Mouse (Mus musculus) liver, embryonic 11.5 days (tissue): ENCODE measurements around the gene Mrps16. TPM values are rescaled to one million over a fixed set of nuclear protein-coding genes. Genes with fewer than 3 reads are reported as not detected.
A peak's percentile ranks its signal among the peaks of the same experiment; 100 is the strongest.

Experiments used
- ATAC-seq: fragments of 200-750 bp; cut with Nextera tagmentation; replicated peaks from 2 replicates; pipeline ENCODE4 v1.8.0; 2017; ENCODE audit warnings: moderate number of reproducible peaks, mild to moderate bottlenecking, moderate TSS enrichment, moderate library complexity; ENCODE audit not compliant: low FRiP score
- DNase-seq: peaks from one replicate; pipeline ENCODE4 v3.0.0-alpha.2; 2017; ENCODE audit warnings: low spot score
- H3K27ac ChIP-seq: fragments of 300-500 bp; sonication (generic); 2 replicates; pipeline ENCODE4 v1.5.1; 2014; ENCODE audit warnings: mild to moderate bottlenecking, low read depth, low read length, control low read depth
- H3K27me3 ChIP-seq: fragments of 300-500 bp; sonication (generic); replicated peaks from 2 replicates; pipeline ENCODE4 v1.6.1; 2014; ENCODE audit warnings: low read length, mixed read lengths; ENCODE audit not compliant: control insufficient read depth, insufficient read depth
- H3K36me3 ChIP-seq: fragments of 300-500 bp; sonication (generic); 2 replicates; pipeline ENCODE4 v1.6.1; 2014; ENCODE audit warnings: mild to moderate bottlenecking, low read length, moderate library complexity, mixed read lengths; ENCODE audit not compliant: control insufficient read depth, insufficient read depth
- H3K4me1 ChIP-seq: fragments of 300-500 bp; sonication (generic); replicated peaks from 2 replicates; pipeline ENCODE4 v1.6.1; 2014; ENCODE audit warnings: low read length, mixed read lengths; ENCODE audit not compliant: control insufficient read depth, insufficient read depth
- H3K4me2 ChIP-seq: fragments of 300-500 bp; sonication (generic); 2 replicates; pipeline ENCODE4 v1.6.1; 2014; ENCODE audit warnings: mild to moderate bottlenecking, control low read depth, moderate library complexity
- H3K4me3 ChIP-seq: fragments of 300-500 bp; sonication (generic); 2 replicates; pipeline ENCODE4 v1.5.1; 2014; ENCODE audit warnings: low read depth, low read length, control low read depth
- H3K9ac ChIP-seq: fragments of 300-500 bp; sonication (generic); 2 replicates; pipeline ENCODE4 v1.6.1; 2014; ENCODE audit warnings: low read depth, low read length, control low read depth
- H3K9me3 ChIP-seq: fragments of 300-500 bp; sonication (generic); 2 replicates; pipeline ENCODE4 v1.6.1; 2016; ENCODE audit warnings: low read length, inconsistent platforms, mixed read lengths; ENCODE audit not compliant: control insufficient read depth
- WGBS: fragments of 180-500 bp; shearing (Covaris S2); extraction: QIAGEN DNeasy Blood & Tissue Kit; methylation state at CpG from one replicate; pipeline ENCODE4 v1.1.7; 2014; 5-methylcytosine and 5-hydroxymethylcytosine counted together
- polyA plus RNA-seq: library from polyadenylated mRNA; unstranded; fragments of >200 nt; fragmentation: Nextera tagmentation; extraction: Ambion mirVana; gene quantifications from 2 replicates; pipeline ENCODE4 v1.2.1, GENCODE M21; 2014

Mrps16 gene
- polyA plus RNA-seq, 1 experiment from 2014 or later = 116 TPM

GRCm38 (mm10) chr14:20378313-20379061, 14.9 kb downstream of the Mrps16 start:
- ATAC-seq (peak; percentile 74), DNase-seq (no peak)
- Histone ChIP-seq H3K4me1 (no peaks in the 10 kb centered on the region), H3K4me2 (no peak overlapping the region), H3K9ac (no peak overlapping the region), H3K4me3 (no peak overlapping the region), H3K27me3 (no peaks in the 10 kb centered on the region), H3K36me3 (peaks cover 8% of the 10 kb centered on the region), H3K27ac (no peak overlapping the region), H3K9me3 (no peaks in the 10 kb centered on the region)
- 38% methylated on average over 13 of the region's 13 CpGs for WGBS

DNA sequence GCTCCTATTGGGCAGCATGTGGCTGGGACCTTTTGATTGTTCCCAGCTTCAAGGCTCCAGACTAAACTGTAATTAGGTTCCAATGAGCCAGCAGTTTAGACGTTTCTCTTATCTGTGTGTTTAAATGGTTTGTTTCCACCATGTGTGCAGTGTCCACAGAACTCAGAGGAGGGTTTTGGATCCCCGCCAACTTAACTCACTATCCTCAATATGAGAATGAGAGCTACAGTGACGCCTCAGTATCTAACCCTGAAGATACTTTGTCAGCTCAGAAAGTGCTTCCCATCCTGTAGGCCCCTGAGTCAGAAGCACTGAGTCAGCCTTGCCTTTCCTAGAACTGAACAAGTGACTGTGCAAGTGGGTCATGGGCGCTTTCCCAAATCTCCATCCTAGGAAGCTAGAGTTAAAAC, 16.3 kb downstream of the Mrps16 start:
- Histone ChIP-seq H3K27me3 (no peaks in the 10 kb centered on the region), H3K36me3 (peaks cover 2% of the 10 kb centered on the region; the same call in 1 of the 2 replicates), H3K9ac (no peak overlapping the region), H3K4me1 (no peaks in the 10 kb centered on the region), H3K4me3 (no peak overlapping the region), H3K27ac (no peak overlapping the region), H3K9me3 (no peaks in the 10 kb centered on the region), H3K4me2 (no peak overlapping the region)
- no peak for DNase-seq
- peak; percentile 18; the same call in 1 of the 2 replicates for ATAC-seq
- 65% methylated on average over 4 of the region's 4 CpGs for WGBS

DNA sequence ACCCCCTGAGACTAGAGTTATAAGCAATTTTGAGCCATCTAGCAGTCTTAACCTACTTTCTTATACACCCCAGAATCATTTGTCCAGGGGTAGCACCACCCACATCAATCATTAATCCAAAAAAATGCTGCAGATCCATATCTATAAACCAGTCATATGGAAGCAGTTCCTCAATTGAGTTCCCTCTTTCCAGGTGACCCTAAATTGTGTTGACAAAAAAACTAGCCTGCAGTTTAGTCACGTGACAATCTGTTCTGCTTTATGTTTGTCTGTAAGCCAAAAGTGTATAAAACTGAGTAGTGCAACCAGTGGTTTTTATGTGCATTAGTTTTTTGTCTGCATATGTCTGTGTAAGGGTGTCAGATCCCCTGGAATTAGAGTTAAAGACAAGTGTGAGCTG, 21.6 kb downstream of the Mrps16 start:
- Histone ChIP-seq H3K9ac (no peak overlapping the region; the same call in 1 of the 2 replicates), H3K4me3 (no peak overlapping the region), H3K4me1 (no peaks in the 10 kb centered on the region), H3K9me3 (no peaks in the 10 kb centered on the region), H3K27me3 (no peaks in the 10 kb centered on the region), H3K27ac (no peak overlapping the region), H3K4me2 (no peak overlapping the region), H3K36me3 (peaks cover 6% of the 10 kb centered on the region; the same call in 1 of the 2 replicates)
- 83% methylated on average over 1 of the region's 1 CpGs for WGBS
- DNase-seq = no peak
- ATAC-seq = no peak

- DNase-seq = no peak
- H3K4me2 ChIP-seq = no peak overlapping the region
- 78% methylated on average over 7 of the region's 7 CpGs for WGBS
- peaks cover 6% of the 10 kb centered on the region; the same call in 1 of the 2 replicates for H3K36me3 ChIP-seq
- H3K9me3 ChIP-seq = no peaks in the 10 kb centered on the region
- no peak overlapping the region for H3K27ac ChIP-seq
- H3K27me3 ChIP-seq = no peaks in the 10 kb centered on the region
- H3K4me1 ChIP-seq = no peaks in the 10 kb centered on the region
- no peak overlapping the region for H3K9ac ChIP-seq
- H3K4me3 ChIP-seq = no peak overlapping the region
- no peak for ATAC-seq
Observed at GRCm38 (mm10) chr14:20370798-20371197, 22.6 kb downstream of the Mrps16 start.

DNA sequence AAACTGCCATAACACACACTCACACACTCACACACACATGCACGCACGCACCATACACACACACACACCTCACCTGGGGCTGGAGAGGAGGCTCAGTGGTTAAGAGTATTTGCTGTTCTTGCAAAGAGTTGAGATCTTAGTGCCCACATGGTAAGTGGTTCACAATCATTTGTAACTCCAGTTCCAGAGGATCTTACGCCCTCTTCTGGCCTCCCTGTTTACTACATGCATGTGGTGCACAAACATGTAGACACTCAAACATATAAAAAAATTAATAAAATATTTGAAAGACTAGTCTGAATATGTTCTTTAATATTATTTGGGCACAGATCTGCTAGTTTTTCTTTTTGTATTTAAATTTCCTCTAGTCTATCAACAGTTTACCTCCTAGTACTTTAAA, 25.2 kb downstream of the Mrps16 start:
- Histone ChIP-seq H3K36me3 (peaks cover 6% of the 10 kb centered on the region; the same call in 1 of the 2 replicates), H3K4me2 (no peak overlapping the region), H3K4me1 (no peaks in the 10 kb centered on the region), H3K9me3 (no peaks in the 10 kb centered on the region), H3K27me3 (no peaks in the 10 kb centered on the region), H3K27ac (no peak overlapping the region), H3K4me3 (no peak overlapping the region), H3K9ac (no peak overlapping the region)
- 92% methylated on average over 3 of the region's 3 CpGs for WGBS
- DNase-seq (no peak), ATAC-seq (no peak)

DNA sequence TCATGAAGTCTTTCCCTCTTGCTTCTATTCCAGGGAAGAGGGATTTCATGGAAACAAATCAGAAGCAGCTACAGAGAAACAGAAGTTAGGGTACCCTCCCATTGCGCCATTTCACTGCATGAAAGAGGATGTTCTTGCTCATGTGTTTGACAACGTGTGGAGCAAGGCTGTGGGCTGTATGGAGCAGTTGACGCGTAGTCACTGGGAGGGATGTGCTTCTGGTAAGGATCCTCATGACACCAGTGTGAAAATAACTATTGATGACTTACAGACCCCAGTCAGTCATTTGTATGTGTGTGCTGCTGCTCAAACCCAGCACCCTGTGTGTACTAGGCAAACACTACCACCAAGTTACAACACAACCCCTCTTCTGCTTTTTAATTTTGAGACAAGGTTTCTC, 30.2 kb downstream of the Mrps16 start:
- 83% methylated on average over 4 of the region's 4 CpGs for WGBS
- H3K9ac ChIP-seq = no peak overlapping the region
- no peak overlapping the region for H3K27ac ChIP-seq
- no peak overlapping the region for H3K4me3 ChIP-seq
- ATAC-seq (no peak), DNase-seq (no peak)
- no peak overlapping the region for H3K4me2 ChIP-seq
- H3K27me3 ChIP-seq = no peaks in the 10 kb centered on the region
- no peaks in the 10 kb centered on the region for H3K9me3 ChIP-seq
- H3K4me1 ChIP-seq = no peaks in the 10 kb centered on the region
- H3K36me3 ChIP-seq = peaks cover 9% of the 10 kb centered on the region

GRCm38 (mm10) chr14:20347991-20348541, 45.4 kb downstream of the Mrps16 start, which contains the start of the genes Ecd and Fam149b:
TSS of gene Ecd (minus strand) at chr14:20348121.
TSS of gene Fam149b (plus strand) at chr14:20348162.
- Histone ChIP-seq H3K9me3 (no peaks in the 10 kb centered on the region), H3K4me2 (peak within 1 kb of the TSS; percentile 80), H3K36me3 (peaks cover 12% of the 10 kb centered on the region; the same call in 1 of the 2 replicates), H3K27me3 (no peaks in the 10 kb centered on the region), H3K9ac (peak within 1 kb of the TSS; percentile 90), H3K4me3 (peak within 1 kb of the TSS; percentile 78), H3K27ac (peak within 1 kb of the TSS; percentile 65), H3K4me1 (peaks cover 4% of the 10 kb centered on the region)
- peak; percentile 98 for ATAC-seq
- under 1% methylated on average over 42 of the region's 42 CpGs for WGBS
- DNase-seq = peak; percentile 94

GRCm38 (mm10) chr14:20347441-20347990, 45.9 kb downstream of the Mrps16 start:
- H3K4me2 ChIP-seq = peak overlapping the region; percentile 71
- no peak for DNase-seq
- H3K9ac ChIP-seq = peak overlapping the region; percentile 90
- H3K27ac ChIP-seq = peak overlapping the region; percentile 65
- H3K4me3 ChIP-seq = peak overlapping the region; percentile 78
- H3K9me3 ChIP-seq = no peaks in the 10 kb centered on the region
- H3K27me3 ChIP-seq = no peaks in the 10 kb centered on the region
- 4% methylated on average over 15 of the region's 15 CpGs for WGBS
- peak; percentile 64 for ATAC-seq
- H3K36me3 ChIP-seq = peaks cover 11% of the 10 kb centered on the region; the same call in 1 of the 2 replicates
- H3K4me1 ChIP-seq = peaks cover 4% of the 10 kb centered on the region
